In genomic region chr10:60277207-60278005, GRCm38 (mm10) we compare ENCODE assay signal across 8 mouse cellular contexts. TPM values are rescaled to one million over a fixed set of nuclear protein-coding genes. Genes with fewer than 3 reads are reported as not detected.
DNase-seq lines count a peak whose midpoint lies in the region; ATAC-seq and TF ChIP-seq lines count a peak whose summit lies in the region.

Psap (plus strand) TSS chr10:60277627.

- intact Hi-C loops in heart, postnatal 14 days (cut with DNase I): no loop called here

- peak; percentile 57; the same call in 1 of the 2 replicates for TF ChIP-seq EP300 in ES-Bruce4 (IDR thresholded peaks at IDR 0.05; ENCODE audit: insufficient read depth, low read depth, low read length)

- peak within 1 kb of the TSS; percentile 88 for H3K4me3 ChIP-seq in ES-Bruce4 (ENCODE audit: low read depth, low read length)
- H3K4me3 ChIP-seq in forebrain, embryonic 14.5 days (ENCODE audit: low read depth, low read length): peak within 1 kb of the TSS; percentile 56
- H3K4me3 ChIP-seq in neural tube, embryonic 15.5 days (replicated peaks): peak within 1 kb of the TSS; percentile 72

- 0 out of 2 replicates have a peak within 1 kb of the TSS, but pooled peaks have one; percentile 13 for H3K27ac ChIP-seq in ES-Bruce4 (ENCODE audit: insufficient read depth, low read length)
- H3K27ac ChIP-seq in forebrain, embryonic 14.5 days (ENCODE audit: low read depth, low read length): peak within 1 kb of the TSS; percentile 86
- peak within 1 kb of the TSS; percentile 96 for H3K27ac ChIP-seq in neural tube, embryonic 15.5 days (replicated peaks)

- no peaks in the 10 kb centered on the region for H3K36me3 ChIP-seq in ES-Bruce4 (ENCODE audit: control insufficient read depth, insufficient read depth, low read length, poor library complexity, severe bottlenecking)
- H3K36me3 ChIP-seq in forebrain, embryonic 14.5 days (ENCODE audit: control insufficient read depth, insufficient read depth, low read length): no peaks in the 10 kb centered on the region
- H3K36me3 ChIP-seq in neural tube, embryonic 15.5 days: no peaks in the 10 kb centered on the region

- peak within 1 kb of the TSS; percentile 50 for H3K9ac ChIP-seq in ES-Bruce4 (ENCODE audit: low read depth, poor library complexity, severe bottlenecking)
- peak within 1 kb of the TSS; percentile 88 for H3K9ac ChIP-seq in forebrain, embryonic 14.5 days (ENCODE audit: low read length)
- H3K9ac ChIP-seq in neural tube, embryonic 15.5 days (replicated peaks): peak within 1 kb of the TSS; percentile 84

- H3K9me3 ChIP-seq in ES-Bruce4 (replicated peaks; ENCODE audit: control insufficient read depth, insufficient read depth, low read length, poor library complexity, severe bottlenecking): no peaks in the 10 kb centered on the region
- no peaks in the 10 kb centered on the region for H3K9me3 ChIP-seq in forebrain, embryonic 14.5 days (replicated peaks; ENCODE audit: control insufficient read depth, low read length)
- no peaks in the 10 kb centered on the region for H3K9me3 ChIP-seq in neural tube, embryonic 15.5 days (replicated peaks)

- TF ChIP-seq CTCF in ES-Bruce4 (IDR thresholded peaks at IDR 0.05; ENCODE audit: low read depth, low read length): no peak

- no peak for TF ChIP-seq POLR2A in ES-Bruce4 (IDR thresholded peaks at IDR 0.05; ENCODE audit: insufficient read depth, low read length)

- peak; percentile 96 for DNase-seq in forebrain, embryonic 14.5 days (ENCODE audit: low spot score)
- peak; percentile 97 to 98 for DNase-seq in heart, postnatal 14 days
- DNase-seq in layer of hippocampus, adult 11-12 months (ENCODE audit: low spot score): peak; percentile 94
- DNase-seq in lung, adult 18-20 months: peak; percentile 93
- peak; percentile 93 for DNase-seq in testis, postnatal 14 days (ENCODE audit: low spot score)

- H3K4me2 ChIP-seq in forebrain, embryonic 14.5 days (ENCODE audit: low read length): peak within 1 kb of the TSS; percentile 77
- peak within 1 kb of the TSS; percentile 84 for H3K4me2 ChIP-seq in neural tube, embryonic 15.5 days

- peaks cover 4% of the 10 kb centered on the region for H3K4me1 ChIP-seq in ES-Bruce4 (ENCODE audit: control insufficient read depth, insufficient read depth, low read length)
- peaks cover 30% of the 10 kb centered on the region for H3K4me1 ChIP-seq in forebrain, embryonic 14.5 days (ENCODE audit: control insufficient read depth, insufficient read depth, low read length)
- peaks cover 48% of the 10 kb centered on the region for H3K4me1 ChIP-seq in neural tube, embryonic 15.5 days

- 2% methylated on average over 54 of the region's 54 CpGs for WGBS in forebrain, embryonic 14.5 days
- 3% methylated on average over 54 of the region's 54 CpGs for WGBS in neural tube, embryonic 15.5 days

- no peaks in the 10 kb centered on the region for H3K27me3 ChIP-seq in ES-Bruce4 (ENCODE audit: control insufficient read depth, insufficient read depth, low read length, poor library complexity, severe bottlenecking)
- no peaks in the 10 kb centered on the region for H3K27me3 ChIP-seq in forebrain, embryonic 14.5 days (replicated peaks; ENCODE audit: control insufficient read depth, insufficient read depth, low read length)
- H3K27me3 ChIP-seq in neural tube, embryonic 15.5 days (replicated peaks): no peaks in the 10 kb centered on the region

- peak; percentile 81 for ATAC-seq in cerebellum, adult (ENCODE audit: insufficient number of reproducible peaks, low FRiP score, low TSS enrichment)
- ATAC-seq in forebrain, embryonic 14.5 days: peak; percentile 93
- ATAC-seq in neural tube, embryonic 15.5 days (ENCODE audit: low FRiP score): peak; percentile 91

RNA-seq across cellular contexts. Expression of gene Psap, which starts in this region (rescaled TPM):
- polyA plus RNA-seq in ES-Bruce4 (2011; ENCODE audit: insufficient read depth, insufficient read length, low read depth, missing spikeins): 218 and 235 TPM in 2 replicates
- 164 and 170 TPM in 2 replicates for polyA plus RNA-seq in forebrain, embryonic 14.5 days (2014; fragmentation: Nextera tagmentation; extraction: Ambion mirVana)
- 100 to 1,000 TPM; 904 to 976 TPM for total RNA-seq in heart, postnatal 14 days (2021)
- polyA plus RNA-seq in neural tube, embryonic 15.5 days (2015; fragmentation: Nextera tagmentation; extraction: Ambion mirVana): 217 and 220 TPM in 2 replicates

Comparison
In these comparisons a context has a peak if more than half of its experiments do, and no peak if none do; other contexts are left out.
1. Peak in every context shown above with its lines: DNase-seq, ATAC-seq, H3K4me3 ChIP-seq and H3K27ac ChIP-seq.
2. H3K27ac ChIP-seq: peak in every context shown above with its lines; median percentile 96 in neural tube, embryonic 15.5 days; 86 in forebrain, embryonic 14.5 days; 13 in ES-Bruce4.